Mouse (Mus musculus) cerebellum, adult 2 months (tissue): ENCODE data around the gene Celf1. TPM values are rescaled to one million over a fixed set of nuclear protein-coding genes. Genes with fewer than 3 reads are reported as not detected.

Experiments
- DNase-seq, 2 experiments: peaks; one replicate each; pipeline ENCODE4 v3.0.0; 2021
- H3K27ac ChIP-seq: fragments of 200-500 bp; 2 replicates; pipeline ENCODE4 v1.5.1; 2012; ENCODE audit warnings: low read length, control low read depth, inconsistent platforms; ENCODE audit not compliant: insufficient read depth
- H3K27me3 ChIP-seq: fragments of 200-500 bp; 2 replicates; pipeline ENCODE4 v1.6.1; 2012; ENCODE audit warnings: inconsistent platforms, mild to moderate bottlenecking, low read length, moderate library complexity; ENCODE audit not compliant: control insufficient read depth, insufficient read depth
- H3K4me1 ChIP-seq: fragments of 200-500 bp; 2 replicates; pipeline ENCODE4 v1.6.1; 2011; ENCODE audit warnings: low read length; ENCODE audit not compliant: control insufficient read depth, insufficient read depth
- H3K4me3 ChIP-seq: fragments of 200-500 bp; replicated peaks from 2 replicates; pipeline ENCODE3; 2011; ENCODE audit warnings: mild to moderate bottlenecking, low read depth, low read length, control low read depth; ENCODE audit not compliant: insufficient read depth
- CTCF ChIP-seq: fragments of 200-500 bp; IDR thresholded peaks from 2 replicates; pipeline ENCODE4 v1.5.1; 2011; ENCODE audit warnings: low read depth, mild to moderate bottlenecking, control low read depth, low read length, moderate library complexity, borderline replicate concordance; ENCODE audit not compliant: insufficient read depth
- POLR2A ChIP-seq: fragments of 200-500 bp; IDR thresholded peaks from 2 replicates; pipeline ENCODE4 v1.6.1; 2011; ENCODE audit warnings: low read length, control low read depth, borderline replicate concordance; ENCODE audit not compliant: insufficient read depth
- WGBS: fragments of 180-500 bp; shearing (Covaris S2); methylation state at CpG from one replicate; pipeline ENCODE4 v1.1.7; 2018; 5-methylcytosine and 5-hydroxymethylcytosine counted together
- polyA plus RNA-seq: library from polyadenylated mRNA; depleted of rRNA; stranded (reverse); fragments of >200 nt; gene quantifications from 2 replicates; pipeline ENCODE4 v1.2.3, GENCODE M21; 2012; rRNA removed

Gene Celf1
- polyA plus RNA-seq, 1 experiment, result 91.1 TPM

- WGBS, result 90% methylated on average over 16 of the region's 16 CpGs
- H3K27ac ChIP-seq, result no peak overlapping the region
Observed at GRCm38 (mm10) chr2:91062779-91063606, 122.8 kb downstream of the Celf1 start.

GRCm38 (mm10) chr2:91064211-91064610, 124.0 kb downstream of the Celf1 start:
- Histone ChIP-seq H3K27me3 (no peaks in the 10 kb centered on the region), H3K4me1 (peaks cover 18% of the 10 kb centered on the region), H3K27ac (no peak overlapping the region), H3K4me3 (no peak overlapping the region)
- no peak for TF ChIP-seq POLR2A
- DNase-seq, result no peak
- 84% methylated on average over 6 of the region's 6 CpGs for whole genome bisulfite sequencing

More at GRCm38 (mm10) chr2:91062779-91063606, 122.8 kb downstream of the Celf1 start:
- no peaks in the 10 kb centered on the region for H3K27me3 ChIP-seq
- DNase-seq, result no peak
- H3K4me3 ChIP-seq, result no peak overlapping the region
- TF ChIP-seq CTCF (no peak), POLR2A (no peak)
- H3K4me1 ChIP-seq, result peaks cover 13% of the 10 kb centered on the region

- 39% methylated on average over 3 of the region's 3 CpGs for WGBS
- H3K4me3 ChIP-seq, result no peak overlapping the region
Observed at GRCm38 (mm10) chr2:91065544-91065943, 125.4 kb downstream of the Celf1 start.

GRCm38 (mm10) chr2:91066455-91066854, 126.3 kb downstream of the Celf1 start:
- TF ChIP-seq POLR2A, result no peak
- TF ChIP-seq CTCF, result no peak
- peak; percentile 49 to 61 for DNase-seq
- peaks cover 20% of the 10 kb centered on the region for H3K4me1 ChIP-seq
- 12% methylated on average over 3 of the region's 3 CpGs for WGBS
- H3K27ac ChIP-seq, result no peak overlapping the region
- H3K4me3 ChIP-seq, result no peak overlapping the region
- no peaks in the 10 kb centered on the region for H3K27me3 ChIP-seq

More at GRCm38 (mm10) chr2:91065544-91065943, 125.4 kb downstream of the Celf1 start:
- Histone ChIP-seq H3K4me1 (peaks cover 18% of the 10 kb centered on the region), H3K27ac (no peak overlapping the region), H3K27me3 (no peaks in the 10 kb centered on the region)
- TF ChIP-seq CTCF, result peak; percentile 61
- no peak for TF ChIP-seq POLR2A
- peak; percentile 49 to 54 for DNase-seq

- Histone ChIP-seq H3K4me3 (peak overlapping the region; percentile 91), H3K27ac (no peak overlapping the region), H3K27me3 (no peaks in the 10 kb centered on the region), H3K4me1 (peaks cover 20% of the 10 kb centered on the region)
- TF ChIP-seq CTCF, result no peak
- TF ChIP-seq POLR2A, result no peak
- no peak for DNase-seq
- WGBS, result 49% methylated on average over 13 of the region's 13 CpGs
Observed at GRCm38 (mm10) chr2:91068162-91068871, 128.1 kb downstream of the Celf1 start.

- Histone ChIP-seq H3K4me1 (peaks cover 20% of the 10 kb centered on the region), H3K4me3 (peak overlapping the region; percentile 91), H3K27ac (no peak overlapping the region), H3K27me3 (no peaks in the 10 kb centered on the region)
- TF ChIP-seq CTCF (no peak), POLR2A (no peak)
- WGBS, result 16% methylated on average over 6 of the region's 6 CpGs
- peak in 1 of 2 experiments; percentile 37 for DNase-seq
Observed at GRCm38 (mm10) chr2:91068872-91069165, 128.6 kb downstream of the Celf1 start.

Other genes with a start within 250 kb of the Celf1 start
- 98.4 and 105 TPM in 2 replicates for gene Fnbp4, start 195.0 kb upstream of the Celf1 start, polyA plus RNA-seq
- 6.7 and 8.1 TPM in 2 replicates for gene Agbl2, start 157.7 kb upstream of the Celf1 start, polyA plus RNA-seq
- 245 and 249 TPM in 2 replicates for gene Mtch2, start 93.2 kb upstream of the Celf1 start, polyA plus RNA-seq
- 234 and 254 TPM in 2 replicates for gene C1qtnf4, start 54.5 kb upstream of the Celf1 start, polyA plus RNA-seq
- 33.1 and 33.7 TPM in 2 replicates for gene Kbtbd4, start 35.6 kb upstream of the Celf1 start, polyA plus RNA-seq
- 278 and 280 TPM in 2 replicates for gene Ndufs3, start 35.6 kb upstream of the Celf1 start, polyA plus RNA-seq
- gene Rapsn, start 95.2 kb downstream of the Celf1 start, polyA plus RNA-seq, result 1.0 and 1.5 TPM in 2 replicates
- 194 and 199 TPM in 2 replicates for gene Psmc3, start 113.6 kb downstream of the Celf1 start, polyA plus RNA-seq
- 93.3 and 97.7 TPM in 2 replicates for gene Slc39a13, start 130.0 kb downstream of the Celf1 start, polyA plus RNA-seq
- 3.3 and 4.1 TPM in 2 replicates for gene Spi1, start 142.0 kb downstream of the Celf1 start, polyA plus RNA-seq
- gene Mybpc3, start 177.8 kb downstream of the Celf1 start, polyA plus RNA-seq, result 39.6 and 51.4 TPM in 2 replicates
- 175 and 186 TPM in 2 replicates for gene Madd, start 243.5 kb downstream of the Celf1 start, polyA plus RNA-seq